Mouse (Mus musculus): ENCODE measurements around the gene Pik3c2a. TPM values are rescaled to one million over a fixed set of nuclear protein-coding genes. Genes with fewer than 3 reads are reported as not detected.

Pik3c2a gene
- polyA plus RNA-seq, 1 experiment from 2014 or later = 11.9 TPM

- WGBS = 2% methylated on average over 16 of the region's 16 CpGs
- no peak overlapping the region for H3K9ac ChIP-seq (ENCODE audit: low read depth, low read length)
- H3K4me2 ChIP-seq (ENCODE audit: low read length) = peak overlapping the region; percentile 100
- no peak overlapping the region for H3K27ac ChIP-seq (ENCODE audit: low read depth, low read length)
- H3K27me3 ChIP-seq (replicated peaks; ENCODE audit: control insufficient read depth, insufficient read depth, low read length) = peaks cover 3% of the 10 kb centered on the region; the same call in 1 of the 2 replicates
- ATAC-seq = no peak
- peaks cover 17% of the 10 kb centered on the region for H3K4me1 ChIP-seq (ENCODE audit: control insufficient read depth, insufficient read depth, low read depth, low read length)
- H3K36me3 ChIP-seq (ENCODE audit: control insufficient read depth, insufficient read depth, low read length) = no peaks in the 10 kb centered on the region
- no peaks in the 10 kb centered on the region for H3K9me3 ChIP-seq (ENCODE audit: control insufficient read depth, low read length)
- peak overlapping the region; percentile 78 for H3K4me3 ChIP-seq (ENCODE audit: low read length)
Measured at GRCm38 (mm10) chr7:116308632-116308991, 134.6 kb downstream of the Pik3c2a start.

GRCm38 (mm10) chr7:116307871-116308631 is 135.2 kb downstream of the Pik3c2a start, which contains the start of gene Plekha7:
Gene Plekha7 (minus strand): TSS chr7:116308376.
- H3K27ac ChIP-seq (ENCODE audit: low read depth, low read length) = peak within 1 kb of the TSS; percentile 61; the same call in 1 of the 2 replicates
- peak within 1 kb of the TSS; percentile 78 for H3K4me3 ChIP-seq (ENCODE audit: low read length)
- peak within 1 kb of the TSS; percentile 72 for H3K9ac ChIP-seq (ENCODE audit: low read depth, low read length)
- no peaks in the 10 kb centered on the region for H3K9me3 ChIP-seq (ENCODE audit: control insufficient read depth, low read length)
- no peaks in the 10 kb centered on the region for H3K36me3 ChIP-seq (ENCODE audit: control insufficient read depth, insufficient read depth, low read length)
- peaks cover 3% of the 10 kb centered on the region; the same call in 1 of the 2 replicates for H3K27me3 ChIP-seq (replicated peaks; ENCODE audit: control insufficient read depth, insufficient read depth, low read length)
- H3K4me2 ChIP-seq (ENCODE audit: low read length) = peak within 1 kb of the TSS; percentile 100
- WGBS = under 1% methylated on average over 63 of the region's 65 CpGs
- peaks cover 17% of the 10 kb centered on the region for H3K4me1 ChIP-seq (ENCODE audit: control insufficient read depth, insufficient read depth, low read depth, low read length)
- peak; percentile 53 for ATAC-seq

GRCm38 (mm10) chr7:116307099-116307870 is 136.0 kb downstream of the Pik3c2a start:
- peaks cover 3% of the 10 kb centered on the region; the same call in 1 of the 2 replicates for H3K27me3 ChIP-seq (replicated peaks; ENCODE audit: control insufficient read depth, insufficient read depth, low read length)
- peaks cover 17% of the 10 kb centered on the region for H3K4me1 ChIP-seq (ENCODE audit: control insufficient read depth, insufficient read depth, low read depth, low read length)
- peak overlapping the region; percentile 72 for H3K9ac ChIP-seq (ENCODE audit: low read depth, low read length)
- H3K27ac ChIP-seq (ENCODE audit: low read depth, low read length) = peak overlapping the region; percentile 61; the same call in 1 of the 2 replicates
- ATAC-seq = peak; percentile 86
- H3K4me2 ChIP-seq (ENCODE audit: low read length) = peak overlapping the region; percentile 100
- no peaks in the 10 kb centered on the region for H3K9me3 ChIP-seq (ENCODE audit: control insufficient read depth, low read length)
- 1% methylated on average over 62 of the region's 63 CpGs for WGBS
- H3K36me3 ChIP-seq (ENCODE audit: control insufficient read depth, insufficient read depth, low read length) = no peaks in the 10 kb centered on the region
- peak overlapping the region; percentile 78 for H3K4me3 ChIP-seq (ENCODE audit: low read length)

DNA sequence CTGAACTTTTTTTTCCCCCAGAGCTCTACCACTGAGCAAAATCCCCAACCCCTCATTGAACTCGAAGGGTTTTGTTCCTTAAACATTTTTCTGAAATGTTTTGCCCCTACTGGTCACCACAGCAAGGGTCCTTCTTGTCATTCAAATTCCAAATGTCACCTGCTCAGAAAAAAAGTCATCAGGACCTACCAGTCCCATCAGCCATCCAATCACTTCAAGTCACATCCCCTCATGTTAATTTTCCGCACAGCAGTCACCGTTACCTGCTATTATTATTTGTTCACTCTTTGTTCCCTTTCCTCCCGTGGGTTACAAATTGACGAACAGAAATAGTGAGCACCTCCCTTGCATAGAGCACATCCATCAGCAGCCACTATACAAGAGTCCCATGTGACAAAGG is 136.6 kb downstream of the Pik3c2a start:
- Histone ChIP-seq H3K4me3 (ENCODE audit: low read length) (peak overlapping the region; percentile 78; the same call in 1 of the 2 replicates), H3K27ac (ENCODE audit: low read depth, low read length) (no peak overlapping the region), H3K27me3 (replicated peaks; ENCODE audit: control insufficient read depth, insufficient read depth, low read length) (peaks cover 3% of the 10 kb centered on the region; the same call in 1 of the 2 replicates), H3K4me2 (ENCODE audit: low read length) (peak overlapping the region; percentile 100), H3K36me3 (ENCODE audit: control insufficient read depth, insufficient read depth, low read length) (no peaks in the 10 kb centered on the region), H3K4me1 (ENCODE audit: control insufficient read depth, insufficient read depth, low read depth, low read length) (peaks cover 17% of the 10 kb centered on the region), H3K9ac (ENCODE audit: low read depth, low read length) (no peak overlapping the region), H3K9me3 (ENCODE audit: control insufficient read depth, low read length) (no peaks in the 10 kb centered on the region)
- 4% methylated on average over 5 of the region's 5 CpGs for WGBS
- ATAC-seq = no peak

- Histone ChIP-seq H3K9me3 (ENCODE audit: control insufficient read depth, low read length) (no peaks in the 10 kb centered on the region), H3K4me1 (ENCODE audit: control insufficient read depth, insufficient read depth, low read depth, low read length) (peaks cover 1% of the 10 kb centered on the region), H3K4me3 (ENCODE audit: low read length) (no peak overlapping the region), H3K9ac (ENCODE audit: low read depth, low read length) (no peak overlapping the region), H3K27me3 (replicated peaks; ENCODE audit: control insufficient read depth, insufficient read depth, low read length) (0 out of 2 replicates have a peak, but pooled peaks cover 3% of the 10 kb centered on the region), H3K36me3 (ENCODE audit: control insufficient read depth, insufficient read depth, low read length) (no peaks in the 10 kb centered on the region), H3K4me2 (ENCODE audit: low read length) (no peak overlapping the region), H3K27ac (ENCODE audit: low read depth, low read length) (no peak overlapping the region; the same call in 1 of the 2 replicates)
- WGBS = 83% methylated on average over 5 of the region's 5 CpGs
- no peak for ATAC-seq
Measured at GRCm38 (mm10) chr7:116301661-116302311, 141.5 kb downstream of the Pik3c2a start.

- Histone ChIP-seq H3K9me3 (ENCODE audit: control insufficient read depth, low read length) (no peaks in the 10 kb centered on the region), H3K36me3 (ENCODE audit: control insufficient read depth, insufficient read depth, low read length) (no peaks in the 10 kb centered on the region), H3K27me3 (replicated peaks; ENCODE audit: control insufficient read depth, insufficient read depth, low read length) (no peaks in the 10 kb centered on the region), H3K4me1 (ENCODE audit: control insufficient read depth, insufficient read depth, low read depth, low read length) (no peaks in the 10 kb centered on the region; the same call in 1 of the 2 replicates), H3K27ac (ENCODE audit: low read depth, low read length) (no peak overlapping the region), H3K4me2 (ENCODE audit: low read length) (no peak overlapping the region), H3K9ac (ENCODE audit: low read depth, low read length) (no peak overlapping the region), H3K4me3 (ENCODE audit: low read length) (no peak overlapping the region)
- 87% methylated on average over 4 of the region's 4 CpGs for WGBS
- ATAC-seq = no peak
Measured at GRCm38 (mm10) chr7:116301144-116301543, 142.1 kb downstream of the Pik3c2a start.

GRCm38 (mm10) chr7:116298851-116299250 is 144.4 kb downstream of the Pik3c2a start:
- H3K4me2 ChIP-seq (ENCODE audit: low read length) = no peak overlapping the region
- H3K4me1 ChIP-seq (ENCODE audit: control insufficient read depth, insufficient read depth, low read depth, low read length) = no peaks in the 10 kb centered on the region; the same call in 1 of the 2 replicates
- no peak overlapping the region for H3K4me3 ChIP-seq (ENCODE audit: low read length)
- H3K9me3 ChIP-seq (ENCODE audit: control insufficient read depth, low read length) = no peaks in the 10 kb centered on the region
- 88% methylated on average over 2 of the region's 2 CpGs for WGBS
- H3K27me3 ChIP-seq (replicated peaks; ENCODE audit: control insufficient read depth, insufficient read depth, low read length) = no peaks in the 10 kb centered on the region
- H3K9ac ChIP-seq (ENCODE audit: low read depth, low read length) = no peak overlapping the region
- no peak for ATAC-seq
- H3K36me3 ChIP-seq (ENCODE audit: control insufficient read depth, insufficient read depth, low read length) = no peaks in the 10 kb centered on the region
- H3K27ac ChIP-seq (ENCODE audit: low read depth, low read length) = no peak overlapping the region

DNA sequence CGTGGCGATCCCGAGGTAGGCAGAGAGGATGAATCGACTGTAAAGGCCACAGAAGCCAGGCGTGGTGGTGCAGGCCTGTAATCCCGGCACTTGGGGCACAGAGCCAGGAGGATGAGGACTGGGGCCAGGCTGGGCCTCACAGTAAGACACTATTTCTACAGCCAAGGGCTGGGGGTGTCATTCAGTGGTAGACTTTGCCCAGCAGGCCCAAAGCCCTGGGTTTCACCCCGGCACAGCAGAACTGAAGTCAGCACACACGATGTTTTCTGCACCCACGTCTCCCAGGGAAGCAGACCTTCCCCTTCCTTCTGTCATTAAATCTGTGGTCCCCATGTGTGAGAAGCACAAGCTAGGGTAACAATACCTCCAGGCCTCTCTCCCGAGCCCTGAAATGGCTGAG is 144.9 kb downstream of the Pik3c2a start:
- no peak overlapping the region for H3K4me2 ChIP-seq (ENCODE audit: low read length)
- H3K27ac ChIP-seq (ENCODE audit: low read depth, low read length) = no peak overlapping the region
- H3K36me3 ChIP-seq (ENCODE audit: control insufficient read depth, insufficient read depth, low read length) = no peaks in the 10 kb centered on the region
- no peaks in the 10 kb centered on the region for H3K27me3 ChIP-seq (replicated peaks; ENCODE audit: control insufficient read depth, insufficient read depth, low read length)
- H3K4me3 ChIP-seq (ENCODE audit: low read length) = no peak overlapping the region
- H3K9ac ChIP-seq (ENCODE audit: low read depth, low read length) = no peak overlapping the region
- no peaks in the 10 kb centered on the region; the same call in 1 of the 2 replicates for H3K4me1 ChIP-seq (ENCODE audit: control insufficient read depth, insufficient read depth, low read depth, low read length)
- no peaks in the 10 kb centered on the region for H3K9me3 ChIP-seq (ENCODE audit: control insufficient read depth, low read length)
- WGBS = 52% methylated on average over 10 of the region's 10 CpGs
- ATAC-seq = no peak

Data from hindbrain, embryonic 16.5 days (tissue).